18 mouse cellular contexts compared by ENCODE assay signal in genomic region chr17:63203582-63204190, GRCm38 (mm10).
DNase-seq lines count a peak whose midpoint lies in the region; ATAC-seq and TF ChIP-seq lines count a peak whose summit lies in the region.
"Had no signal": no experiment of that assay in that cellular context is flagged by ENCODE, and none has a peak within 500 bp of the region (broad histone marks: within the 10 kb centered on the region; RNA-seq: fewer than 3 reads in every experiment).

No protein-coding gene starts in this region.

- intact Hi-C loops in gastrocnemius, adult 2 months (cut with DNase I): no loop called here

- TF ChIP-seq CTCF in gastrocnemius, adult 2 months (IDR thresholded peaks at IDR 0.05): no peak

- no peak overlapping the region for H3K4me3 ChIP-seq in gastrocnemius, adult 2 months
- no peak overlapping the region for H3K4me3 ChIP-seq in kidney, embryonic 16.5 days (ENCODE audit: low read length)
- H3K4me3 ChIP-seq: limb, embryonic 15.5 days; myocyte had no signal

- H3K27ac ChIP-seq in gastrocnemius, adult 2 months: peak overlapping the region; percentile 20; the same call in 1 of the 2 replicates
- H3K27ac ChIP-seq in kidney, embryonic 16.5 days (ENCODE audit: low read length): no peak overlapping the region
- H3K27ac ChIP-seq: limb, embryonic 15.5 days had no signal

- no peaks in the 10 kb centered on the region for H3K27me3 ChIP-seq in kidney, embryonic 16.5 days (ENCODE audit: insufficient read depth, low read length)
- H3K27me3 ChIP-seq: limb, embryonic 15.5 days had no signal

- WGBS in kidney, embryonic 16.5 days: 43% methylated on average over 8 of the region's 8 CpGs

- H3K4me1 ChIP-seq in kidney, embryonic 16.5 days (ENCODE audit: insufficient read depth, low read length): peaks cover 20% of the 10 kb centered on the region; the same call in 1 of the 2 replicates

- H3K36me3 ChIP-seq in kidney, embryonic 16.5 days (ENCODE audit: insufficient read depth, low read length): no peaks in the 10 kb centered on the region
- H3K36me3 ChIP-seq: limb, embryonic 15.5 days had no signal

- no peak overlapping the region for H3K9ac ChIP-seq in kidney, embryonic 16.5 days (replicated peaks; ENCODE audit: low read length)
- H3K9ac ChIP-seq: limb, embryonic 15.5 days; lung, embryonic 14.5 days had no signal

- DNase-seq in gastrocnemius, adult 2 months: no peak
- no peak for DNase-seq in gastrocnemius, postnatal 4 days (ENCODE audit: low spot score in 2 of 2)
- no peak for DNase-seq in kidney, adult 18-20 months
- peak; percentile 77 for DNase-seq in adrenal gland, adult 2 months
- peak; percentile 76 to 77 for DNase-seq in adrenal gland, postnatal 36 days
- DNase-seq in urinary bladder, postnatal 25 days (ENCODE audit: low spot score): no peak
- no peak for DNase-seq in right cerebral cortex, postnatal 4 days
- DNase-seq: cerebellum, postnatal 10 days; embryo, embryonic 11 days; gastrocnemius, postnatal 10 days; heart, postnatal 10 days; kidney, adult 9 months; lung, embryonic 14.5 days; lung, postnatal 4 days had no signal

- H3K9me3 ChIP-seq in kidney, embryonic 16.5 days (ENCODE audit: low read length): no peaks in the 10 kb centered on the region
- H3K9me3 ChIP-seq: limb, embryonic 15.5 days had no signal

- peak; percentile 86 for ATAC-seq in kidney, embryonic 16.5 days (ENCODE audit: low FRiP score, low TSS enrichment)

- H3K4me2 ChIP-seq in kidney, embryonic 16.5 days (replicated peaks; ENCODE audit: low read depth, low read length): no peak overlapping the region
- H3K4me2 ChIP-seq: limb, embryonic 15.5 days; lung, embryonic 14.5 days; midbrain, embryonic 11.5 days had no signal

Comparison
In these comparisons a context has a peak if more than half of its experiments do, and no peak if none do; other contexts are left out.
1. DNase-seq: peak in adrenal gland, adult 2 months (single experiment) and adrenal gland, postnatal 36 days (2 of 2); none in gastrocnemius, adult 2 months (single experiment), gastrocnemius, postnatal 4 days (0 of 2), kidney, adult 18-20 months (single experiment), urinary bladder, postnatal 25 days (single experiment) and right cerebral cortex, postnatal 4 days (single experiment).